Mouse (Mus musculus) thymus, postnatal 4 days (tissue): ENCODE results near the gene Pms1.

Source experiments
- DNase-seq: peaks from one replicate; pipeline ENCODE4 v3.0.0; 2021

Gene Pms1

GRCm38 (mm10) chr1:53194536-53194935, 102.3 kb downstream of the Pms1 start:
- no peak for DNase-seq

GRCm38 (mm10) chr1:53191234-53191633, 105.6 kb downstream of the Pms1 start:
- DNase-seq = no peak

- no peak for DNase-seq
Observed at GRCm38 (mm10) chr1:53189620-53190019, 107.2 kb downstream of the Pms1 start.

DNA sequence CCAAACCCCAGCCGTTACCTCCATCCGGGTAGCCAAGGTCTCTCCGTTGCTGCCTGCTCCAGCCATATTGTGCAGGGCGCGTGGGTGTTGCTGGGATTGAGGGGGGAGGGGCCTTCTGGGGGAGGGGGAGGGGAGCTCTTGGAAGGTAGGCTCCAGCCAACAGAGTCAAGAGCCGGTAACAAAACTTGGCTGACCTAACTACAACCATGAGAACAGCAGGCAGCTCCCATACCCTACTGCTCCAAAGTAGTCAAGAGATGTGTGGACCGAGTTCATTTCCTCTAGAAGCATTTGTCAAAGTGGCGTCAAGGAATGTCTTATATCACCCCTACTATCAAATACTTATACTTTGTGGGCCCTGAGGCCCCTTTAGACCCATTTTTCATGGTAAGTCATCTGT, 109.3 kb downstream of the Pms1 start, which contains the start of gene 1700019A02Rik:
1700019A02Rik (minus strand) TSS at position 101 of the 400 bp plus-strand sequence.
- no peak for DNase-seq

GRCm38 (mm10) chr1:53186301-53186700, 110.5 kb downstream of the Pms1 start:
- DNase-seq = no peak

GRCm38 (mm10) chr1:53157715-53158114, 139.1 kb downstream of the Pms1 start:
- DNase-seq = no peak
